20 mouse cellular contexts compared by ENCODE assay signal in genomic region chr5:73586597-73586996, GRCm38 (mm10). TPM values are rescaled to one million over a fixed set of nuclear protein-coding genes. Genes with fewer than 3 reads are reported as not detected.
DNase-seq lines count a peak whose midpoint lies in the region; ATAC-seq and TF ChIP-seq lines count a peak whose summit lies in the region.
"Had no signal": no experiment of that assay in that cellular context is flagged by ENCODE, and none has a peak within 500 bp of the region (broad histone marks: within the 10 kb centered on the region; RNA-seq: fewer than 3 reads in every experiment).

No protein-coding gene starts in this region.

- H3K4me3 ChIP-seq in heart, adult 2 months, result no peak overlapping the region
- H3K4me3 ChIP-seq in layer of hippocampus, adult 2 months, result no peak overlapping the region
- no peak overlapping the region for H3K4me3 ChIP-seq in hindbrain, embryonic 14.5 days (replicated peaks; ENCODE audit: low read length)
- H3K4me3 ChIP-seq in midbrain, embryonic 16.5 days (ENCODE audit: low read depth, low read length), result no peak overlapping the region
- H3K4me3 ChIP-seq in kidney, embryonic 15.5 days (replicated peaks), result no peak overlapping the region
- H3K4me3 ChIP-seq: embryonic facial prominence, embryonic 15.5 days; erythroblast, embryonic 14.5 days; forebrain, embryonic 10.5 days; heart, embryonic 12.5 days; hindbrain, embryonic 15.5 days had no signal

- H3K27me3 ChIP-seq in heart, adult 2 months (ENCODE audit: control insufficient read depth, insufficient read depth, low read length), result no peaks in the 10 kb centered on the region
- no peaks in the 10 kb centered on the region for H3K27me3 ChIP-seq in hindbrain, embryonic 14.5 days (ENCODE audit: control insufficient read depth, insufficient read depth, low read length)
- H3K27me3 ChIP-seq in midbrain, embryonic 16.5 days (ENCODE audit: control insufficient read depth, insufficient read depth, low read depth, low read length), result no peaks in the 10 kb centered on the region
- H3K27me3 ChIP-seq in kidney, embryonic 15.5 days, result no peaks in the 10 kb centered on the region
- H3K27me3 ChIP-seq: embryonic facial prominence, embryonic 15.5 days; heart, embryonic 12.5 days; hindbrain, embryonic 15.5 days had no signal

- TF ChIP-seq EP300 in heart, adult 2 months (IDR thresholded peaks at IDR 0.05; ENCODE audit: insufficient read depth, low read depth, low read length), result no peak

- TF ChIP-seq POLR2A in heart, adult 2 months (IDR thresholded peaks at IDR 0.05; ENCODE audit: insufficient read depth, low read depth, low read length), result no peak

- WGBS in heart, adult 2 months, result 90% methylated on average over 4 of the region's 4 CpGs
- WGBS in hindbrain, embryonic 14.5 days, result 34% methylated on average over 4 of the region's 4 CpGs
- WGBS in midbrain, embryonic 16.5 days, result 49% methylated on average over 4 of the region's 4 CpGs
- WGBS in kidney, embryonic 15.5 days, result 63% methylated on average over 4 of the region's 4 CpGs

- peak; percentile 11 for DNase-seq in heart, adult 11 months
- no peak for DNase-seq in heart, adult 2 months
- no peak for DNase-seq in layer of hippocampus, adult 2 months (ENCODE audit: low spot score in 2 of 2)
- DNase-seq in layer of hippocampus, postnatal 25 days (ENCODE audit: extremely low spot score in 1 of 2, low spot score in 1 of 2), result no peak
- no peak for DNase-seq in hindbrain, embryonic 14.5 days (ENCODE audit: low spot score)
- DNase-seq: adrenal gland, postnatal 10 days; cerebellum, adult 11 months; cerebellum, adult 8-10 months; cerebellum, postnatal 14 days; embryo, embryonic 11 days; gastrocnemius, postnatal 10 days had no signal

- ATAC-seq in hindbrain, embryonic 14.5 days (ENCODE audit: low FRiP score), result no peak
- no peak for ATAC-seq in midbrain, embryonic 16.5 days
- ATAC-seq in kidney, embryonic 15.5 days (replicated peaks; ENCODE audit: low FRiP score), result no peak

- H3K36me3 ChIP-seq in heart, adult 2 months (ENCODE audit: control insufficient read depth, insufficient read depth, low read length), result no peaks in the 10 kb centered on the region
- H3K36me3 ChIP-seq in hindbrain, embryonic 14.5 days (replicated peaks; ENCODE audit: control insufficient read depth, insufficient read depth), result no peaks in the 10 kb centered on the region
- no peaks in the 10 kb centered on the region for H3K36me3 ChIP-seq in midbrain, embryonic 16.5 days (ENCODE audit: control insufficient read depth, insufficient read depth, low read length)
- no peaks in the 10 kb centered on the region for H3K36me3 ChIP-seq in kidney, embryonic 15.5 days
- H3K36me3 ChIP-seq: embryonic facial prominence, embryonic 15.5 days; forebrain, embryonic 10.5 days; heart, embryonic 12.5 days; hindbrain, embryonic 15.5 days had no signal

- H3K79me2 ChIP-seq in heart, adult 2 months (replicated peaks; ENCODE audit: control insufficient read depth, insufficient read depth, low read length), result no peaks in the 10 kb centered on the region

- no peak overlapping the region for H3K27ac ChIP-seq in heart, adult 2 months
- peak overlapping the region; percentile 89; the same call in 1 of the 2 replicates for H3K27ac ChIP-seq in layer of hippocampus, adult 2 months
- H3K27ac ChIP-seq in hindbrain, embryonic 14.5 days, result peak overlapping the region; percentile 26; the same call in 1 of the 2 replicates
- peak overlapping the region; percentile 58; the same call in 1 of the 2 replicates for H3K27ac ChIP-seq in midbrain, embryonic 16.5 days (ENCODE audit: low read length)
- H3K27ac ChIP-seq in kidney, embryonic 15.5 days, result no peak overlapping the region
- H3K27ac ChIP-seq: embryonic facial prominence, embryonic 15.5 days; forebrain, embryonic 10.5 days; hindbrain, embryonic 15.5 days had no signal

- TF ChIP-seq CTCF in heart, adult 2 months (IDR thresholded peaks at IDR 0.05), result no peak
- no peak for TF ChIP-seq CTCF in layer of hippocampus, adult 2 months (conservative IDR thresholded peaks at IDR 0.05)

- H3K4me1 ChIP-seq in heart, adult 2 months (ENCODE audit: control insufficient read depth, insufficient read depth, low read length), result no peaks in the 10 kb centered on the region
- peaks cover 13% of the 10 kb centered on the region for H3K4me1 ChIP-seq in hindbrain, embryonic 14.5 days (replicated peaks; ENCODE audit: control insufficient read depth, insufficient read depth, low read length)
- peaks cover 8% of the 10 kb centered on the region for H3K4me1 ChIP-seq in midbrain, embryonic 16.5 days (ENCODE audit: control insufficient read depth, insufficient read depth, low read length)
- no peaks in the 10 kb centered on the region for H3K4me1 ChIP-seq in kidney, embryonic 15.5 days
- H3K4me1 ChIP-seq: embryonic facial prominence, embryonic 15.5 days had no signal

- intact Hi-C loops in heart, adult 2 months (cut with DNase I), result no loop called here

- no peaks in the 10 kb centered on the region for H3K9me3 ChIP-seq in hindbrain, embryonic 14.5 days (ENCODE audit: control insufficient read depth, low read length)
- H3K9me3 ChIP-seq in midbrain, embryonic 16.5 days (replicated peaks; ENCODE audit: control insufficient read depth, low read length, poor library complexity, severe bottlenecking), result no peaks in the 10 kb centered on the region
- no peaks in the 10 kb centered on the region for H3K9me3 ChIP-seq in kidney, embryonic 15.5 days (replicated peaks)
- H3K9me3 ChIP-seq: embryonic facial prominence, embryonic 15.5 days; forebrain, embryonic 10.5 days; hindbrain, embryonic 15.5 days had no signal

- H3K4me2 ChIP-seq in hindbrain, embryonic 14.5 days (replicated peaks), result no peak overlapping the region
- H3K4me2 ChIP-seq in midbrain, embryonic 16.5 days (ENCODE audit: low read length), result no peak overlapping the region
- no peak overlapping the region for H3K4me2 ChIP-seq in kidney, embryonic 15.5 days
- H3K4me2 ChIP-seq: embryonic facial prominence, embryonic 15.5 days; heart, embryonic 12.5 days; hindbrain, embryonic 15.5 days had no signal

- H3K9ac ChIP-seq in heart, adult 2 months (ENCODE audit: low read depth, low read length), result no peak overlapping the region
- peak overlapping the region; percentile 39 for H3K9ac ChIP-seq in hindbrain, embryonic 14.5 days
- H3K9ac ChIP-seq in midbrain, embryonic 16.5 days (ENCODE audit: low read depth, low read length), result no peak overlapping the region
- no peak overlapping the region for H3K9ac ChIP-seq in kidney, embryonic 15.5 days
- H3K9ac ChIP-seq: embryonic facial prominence, embryonic 15.5 days; heart, embryonic 12.5 days; hindbrain, embryonic 15.5 days had no signal

RNA-seq across cellular contexts. Expression of gene Lrrc66, which starts 45.7 kb away (rescaled TPM):
- not detected for total RNA-seq in heart, adult 2 months (2021)
- polyA plus RNA-seq in heart, adult 2 months (2012; rRNA removed), result 0.04 TPM in 1 of 2 replicates, not detected in the other
- not detected for total RNA-seq in layer of hippocampus, adult 2 months (2021)
- under 1 TPM in 1 of 2 experiments, not detected in 1; 0.07 TPM for total RNA-seq in layer of hippocampus, postnatal 25 days (2021)
- not detected in 2 replicates for polyA plus RNA-seq in hindbrain, embryonic 14.5 days (2014; fragmentation: Nextera tagmentation; extraction: Ambion mirVana)
- not detected in 2 replicates for polyA plus RNA-seq in midbrain, embryonic 16.5 days (2015; fragmentation: Nextera tagmentation; extraction: Ambion mirVana)
- polyA plus RNA-seq in kidney, embryonic 15.5 days (2015; fragmentation: Nextera tagmentation; extraction: Ambion mirVana), result 0.08 and 0.17 TPM in 2 replicates
- total RNA-seq: adrenal gland, postnatal 10 days; gastrocnemius, postnatal 10 days had no signal
- polyA plus RNA-seq: C2C12; embryonic facial prominence, embryonic 15.5 days; erythroblast, embryonic 14.5 days; forebrain, embryonic 10.5 days; forebrain, embryonic 14.5 days; heart, embryonic 12.5 days; hindbrain, embryonic 15.5 days had no signal

Comparison
In these comparisons a context has a peak if more than half of its experiments do, and no peak if none do; other contexts are left out.
1. H3K27ac ChIP-seq: peak in layer of hippocampus, adult 2 months (single experiment), hindbrain, embryonic 14.5 days (single experiment) and midbrain, embryonic 16.5 days (single experiment); none in heart, adult 2 months (single experiment) and kidney, embryonic 15.5 days (single experiment).